Mouse (Mus musculus): ENCODE results near the gene 4930579F01Rik.

DNA sequence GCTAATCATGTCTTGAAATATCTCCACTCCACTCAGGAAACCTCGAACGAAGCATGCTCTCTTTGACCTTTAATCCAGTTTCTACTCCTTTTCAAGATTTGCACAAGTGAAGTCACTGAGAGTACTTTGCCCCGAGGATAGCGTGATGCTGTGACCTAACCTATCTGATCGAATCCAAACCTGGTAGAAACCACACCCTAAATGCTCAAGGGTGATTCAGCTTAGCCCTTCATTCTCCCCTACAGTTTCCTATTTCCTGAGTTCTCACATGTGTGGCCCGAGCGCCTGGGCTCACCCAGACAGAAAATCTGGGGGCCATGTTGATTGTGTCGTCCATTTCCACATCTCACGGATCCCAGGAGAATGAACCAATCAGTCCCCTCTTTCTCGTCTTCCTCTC, 44.4 kb upstream of the 4930579F01Rik start:
- TF ChIP-seq MAFK (IDR thresholded peaks at IDR 0.05; ENCODE audit: insufficient replicate concordance, low read length): no peak
- TF ChIP-seq NRF1 (IDR thresholded peaks at IDR 0.05; ENCODE audit: low read depth, low read length): no peak
- TF ChIP-seq EP300 (IDR thresholded peaks at IDR 0.05; ENCODE audit: low read length): no peak
- TF ChIP-seq E2F4 (IDR thresholded peaks at IDR 0.05; ENCODE audit: insufficient replicate concordance, low read depth, low read length): no peak
- TF ChIP-seq CTCF (conservative IDR thresholded peaks at IDR 0.05 in 1 of 2, IDR thresholded peaks at IDR 0.05 in 1 of 2; ENCODE audit: low read depth in 2 of 2, low read length in 2 of 2): no peak
